Mouse (Mus musculus) urinary bladder, postnatal 36 days (tissue): ENCODE results near the gene Hdac6.
"Not testable (repeated sequence)": the region's sequence is repeated elsewhere in the genome, so short reads cannot be mapped to it uniquely, and the experiment has no call there.

Source experiments
- DNase-seq, 2 experiments: peaks; one replicate each; pipeline ENCODE4 v3.0.0; 2022; ENCODE audit warnings: low spot score in 2 of 2, mixed read lengths in 1 of 2

Hdac6 gene

GRCm38 (mm10) chrX:7919601-7920383 is 27.9 kb downstream of the Hdac6 start, which contains the start of gene Pcsk1n:
Gene Pcsk1n, plus strand, starts transcription at chrX:7919822.
- DNase-seq, result no peak

GRCm38 (mm10) chrX:7917960-7918359 is 29.7 kb downstream of the Hdac6 start:
- not testable (repeated sequence) for DNase-seq

DNA sequence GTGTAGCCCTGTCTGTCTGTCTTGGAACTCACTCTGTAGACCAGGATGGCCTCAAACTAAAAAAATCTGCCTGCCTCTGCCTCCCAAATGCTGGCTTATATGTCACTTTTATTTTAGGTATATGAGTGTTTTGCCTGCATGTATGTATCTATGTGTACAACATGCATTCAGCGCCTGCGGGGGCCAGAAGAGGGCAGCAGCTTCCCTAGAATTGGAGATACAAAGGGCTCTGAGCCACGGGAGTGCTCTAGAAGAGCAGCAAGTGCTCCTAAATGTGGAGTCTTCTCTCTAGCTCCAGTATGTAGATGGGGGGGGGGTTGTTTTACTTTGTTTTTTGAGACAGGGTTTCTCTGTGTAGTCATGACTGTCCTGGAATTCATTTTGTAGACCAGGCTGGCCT is 32.0 kb downstream of the Hdac6 start:
- peak in 1 of 2 experiments; percentile 30 for DNase-seq

DNA sequence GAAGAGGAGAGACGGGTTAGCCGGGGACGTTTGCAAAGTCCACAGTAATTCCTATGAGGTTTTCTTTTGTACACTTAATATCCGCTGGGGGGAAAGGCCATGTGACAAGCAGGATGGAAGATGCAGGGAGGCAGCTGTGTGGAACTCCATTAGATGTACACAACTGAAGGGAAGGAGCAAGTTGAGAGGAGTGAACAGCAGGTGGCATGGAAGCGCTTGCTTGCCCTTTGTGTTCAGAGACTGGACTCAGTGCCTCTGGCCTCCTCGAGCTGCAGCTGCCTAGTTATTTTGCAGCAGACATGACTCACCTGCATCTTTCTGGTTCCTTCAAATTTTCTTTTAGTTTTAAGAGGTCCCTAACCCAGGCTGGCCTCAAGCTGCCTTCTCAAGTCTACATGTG is 37.2 kb downstream of the Hdac6 start:
- no peak for DNase-seq

DNA sequence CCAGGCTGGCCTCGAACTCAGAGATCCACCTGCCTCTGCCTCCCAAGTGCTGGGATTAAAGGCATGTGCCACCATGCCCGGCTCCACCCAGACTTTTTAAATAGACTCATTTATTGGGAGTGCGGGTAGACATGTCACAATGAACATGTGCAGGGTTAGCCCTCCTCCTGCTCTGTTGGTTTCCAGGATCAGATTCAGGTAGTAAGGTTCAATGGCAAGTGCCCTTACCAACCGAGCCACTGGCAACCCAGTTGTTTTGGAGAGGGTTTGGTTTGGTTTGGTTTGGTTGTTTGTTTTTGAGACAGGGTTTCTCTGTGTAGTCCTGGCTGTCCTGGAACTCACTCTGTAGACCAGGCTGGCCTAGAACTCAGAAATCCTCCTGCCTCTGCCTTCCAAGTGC is 38.4 kb downstream of the Hdac6 start, which contains the start of gene Gm10490:
TSS of gene Gm10490 (plus strand) at position 301 of the 400 bp plus-strand sequence.
- not testable (repeated sequence) for DNase-seq

GRCm38 (mm10) chrX:7907735-7908134 is 40.0 kb downstream of the Hdac6 start, which contains the start of gene Gm10491:
Gene Gm10491, minus strand, starts transcription at chrX:7907835.
- DNase-seq, result no peak

GRCm38 (mm10) chrX:7904441-7904840 is 43.2 kb downstream of the Hdac6 start:
- DNase-seq, result no peak

- DNase-seq, result peak; percentile 73 to 87
Observed at GRCm38 (mm10) chrX:7898880-7899874, 48.5 kb downstream of the Hdac6 start, which contains the start of the genes Pqbp1 and Timm17b. Gene Pqbp1, minus strand, starts transcription at chrX:7899269. Gene Timm17b, plus strand, starts transcription at chrX:7899357.

- no peak for DNase-seq
Observed at GRCm38 (mm10) chrX:7898211-7898610, 49.5 kb downstream of the Hdac6 start.

GRCm38 (mm10) chrX:7883841-7884567 is 63.7 kb downstream of the Hdac6 start, which contains the start of gene Slc35a2:
Gene Slc35a2, plus strand, starts transcription at chrX:7884028.
- DNase-seq, result peak; percentile 71 to 89
